Mouse (Mus musculus): ENCODE data around the gene Atp2a1.

DNA sequence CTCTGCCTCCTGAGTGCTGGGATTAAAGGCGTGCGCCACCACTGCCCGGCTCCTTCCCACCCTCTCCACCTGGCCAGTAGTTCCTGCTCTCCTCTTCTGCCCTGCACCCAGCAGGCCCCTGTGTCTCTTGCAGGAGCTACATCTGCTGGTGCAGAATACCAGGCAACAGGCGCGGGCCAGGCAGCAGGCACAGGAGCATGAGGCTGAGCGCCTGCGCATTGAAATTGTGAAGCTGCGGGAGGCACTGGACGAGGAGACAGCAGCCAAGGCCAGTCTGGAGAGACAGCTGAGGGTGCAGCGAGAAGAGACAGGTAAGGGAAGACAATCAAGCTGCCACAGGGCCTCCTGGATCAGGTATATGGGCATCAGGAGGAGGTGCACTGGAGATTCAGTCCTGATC lies 18.9 kb downstream of the Atp2a1 start:
- TF ChIP-seq CTCF (IDR thresholded peaks at IDR 0.05; ENCODE audit: low read depth), result no peak
- TF ChIP-seq EP300 (IDR thresholded peaks at IDR 0.05; ENCODE audit: low read depth), result no peak
